Mouse (Mus musculus) regulatory T cell (primary cell): ENCODE results near the gene Olfr582.

ENCODE experiments used
- in situ Hi-C: fragments of 300-600 bp; cut with MboI, MseI; formaldehyde crosslinking; loops from one replicate; pipeline ENCODE4 v1.15.1; 2025; ENCODE audit warnings: high pct_unique_total_duplicates

Gene Olfr582

GRCm38 (mm10) chr7:103037724-103038123, at the start of gene Olfr582:
Gene Olfr582, plus strand, starts transcription at chr7:103038024.
- in situ Hi-C loops: no loop called here

DNA sequence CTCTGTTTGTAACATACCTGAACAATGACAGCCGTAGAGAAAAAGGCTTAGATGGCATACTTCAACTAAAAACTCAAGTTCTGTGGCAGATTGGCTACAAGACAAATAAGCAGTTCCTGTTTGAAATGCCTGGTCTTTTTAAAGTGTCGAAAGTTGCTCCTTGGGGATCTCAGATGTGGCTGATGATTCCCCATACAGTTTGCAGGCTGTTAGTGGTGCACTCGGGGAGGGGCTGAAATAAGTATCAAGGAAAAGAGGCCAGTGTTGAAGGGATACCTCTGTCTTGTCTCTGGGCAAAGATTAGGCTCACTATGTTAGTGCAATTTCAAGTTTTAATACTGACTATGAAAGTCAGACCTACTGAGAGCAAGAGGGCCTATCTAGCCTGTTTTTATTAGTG, 48.6 kb upstream of the Olfr582 start, which contains the start of gene Olfr578:
Gene Olfr578 (minus strand): TSS at position 101 of the 400 bp plus-strand sequence.
- in situ Hi-C loops: no loop called here

GRCm38 (mm10) chr7:103051000-103051399, 13.2 kb downstream of the Olfr582 start, which contains the start of gene Olfr583:
Gene Olfr583, plus strand, starts transcription at chr7:103051300.
- in situ Hi-C loops: no loop called here

DNA sequence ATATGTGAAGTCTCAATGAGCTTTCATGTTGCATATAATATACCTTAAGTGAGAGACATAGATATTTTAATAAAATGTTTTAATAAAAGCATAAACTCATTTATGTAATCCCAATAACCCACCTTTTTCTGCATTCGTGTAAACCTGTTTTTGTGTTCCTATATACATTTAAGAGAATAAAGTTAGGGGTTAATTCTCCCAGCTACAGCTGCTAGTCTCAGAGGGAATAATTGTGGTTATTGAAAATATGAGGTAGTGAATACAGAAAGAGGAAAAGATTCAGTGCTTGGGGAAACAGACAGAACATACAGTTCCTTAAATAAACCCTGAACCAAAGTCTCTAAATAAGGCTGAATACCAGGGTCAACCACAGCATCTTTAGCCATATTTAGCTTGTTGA, 43.8 kb downstream of the Olfr582 start, which contains the start of gene Olfr584:
Gene Olfr584 (plus strand): TSS at position 301 of the 400 bp plus-strand sequence.
- in situ Hi-C loops: no loop called here
